Mouse (Mus musculus): ENCODE measurements around the gene Gm10644.
"Not testable (repeated sequence)": the region's sequence is repeated elsewhere in the genome, so short reads cannot be mapped to it uniquely, and the experiment has no call there.

Gm10644 gene

GRCm38 (mm10) chr8:83955106-83955957, at the start of gene Gm10644, which contains the start of gene Asf1b:
Gm10644 (minus strand) TSS chr8:83955205.
Asf1b (plus strand) TSS chr8:83955507.
- peak; percentile 99 for DNase-seq

- DNase-seq, result peak; percentile 94
These were observed 49.7 kb upstream of the Gm10644 start for GRCm38 (mm10) chr8:84004533-84005201.

- DNase-seq, result peak; percentile 29
These were observed 48.7 kb upstream of the Gm10644 start for GRCm38 (mm10) chr8:84003612-84004246.

GRCm38 (mm10) chr8:84002957-84003611, 48.1 kb upstream of the Gm10644 start:
- peak; percentile 60 for DNase-seq

GRCm38 (mm10) chr8:84001281-84002000, 46.4 kb upstream of the Gm10644 start, which contains the start of gene 1700067K01Rik:
1700067K01Rik (plus strand) TSS chr8:84001502.
- DNase-seq, result peak; percentile 38

- no peak for DNase-seq
These were observed 44.8 kb upstream of the Gm10644 start for GRCm38 (mm10) chr8:83999825-84000224.

GRCm38 (mm10) chr8:83999057-83999705, 44.2 kb upstream of the Gm10644 start:
- DNase-seq, result peak; percentile 46

- peak; percentile 62 for DNase-seq
These were observed 43.4 kb upstream of the Gm10644 start for GRCm38 (mm10) chr8:83998231-83999056.

GRCm38 (mm10) chr8:83997511-83998141, 42.6 kb upstream of the Gm10644 start, which contains the start of gene Samd1:
Samd1 (plus strand) TSS chr8:83997672.
- DNase-seq, result peak; percentile 70

GRCm38 (mm10) chr8:83996567-83997505, 41.8 kb upstream of the Gm10644 start:
- peak; percentile 82 for DNase-seq

- DNase-seq, result peak; percentile 74
These were observed 41.0 kb upstream of the Gm10644 start for GRCm38 (mm10) chr8:83995973-83996372.

GRCm38 (mm10) chr8:83994030-83994429, 39.0 kb upstream of the Gm10644 start:
- no peak for DNase-seq

- DNase-seq, result no peak
These were observed 37.5 kb upstream of the Gm10644 start for GRCm38 (mm10) chr8:83992488-83992887.

- DNase-seq, result no peak
These were observed 35.2 kb upstream of the Gm10644 start for GRCm38 (mm10) chr8:83990170-83990569.

- DNase-seq, result no peak
These were observed 34.2 kb upstream of the Gm10644 start for GRCm38 (mm10) chr8:83989243-83989642.

GRCm38 (mm10) chr8:83983222-83983621, 28.2 kb upstream of the Gm10644 start:
- DNase-seq, result not testable (repeated sequence)

GRCm38 (mm10) chr8:83982449-83982848, 27.4 kb upstream of the Gm10644 start:
- DNase-seq, result no peak

GRCm38 (mm10) chr8:83981533-83981932, 26.5 kb upstream of the Gm10644 start:
- no peak for DNase-seq

GRCm38 (mm10) chr8:83980845-83981244, 25.8 kb upstream of the Gm10644 start:
- no peak for DNase-seq
